Mouse (Mus musculus): ENCODE measurements around the gene Tra2a. TPM values are rescaled to one million over a fixed set of nuclear protein-coding genes. Genes with fewer than 3 reads are reported as not detected.

Tra2a gene
- total and polyA plus RNA-seq, 3 experiments = 55.4 to 120 (median 103) TPM

DNA sequence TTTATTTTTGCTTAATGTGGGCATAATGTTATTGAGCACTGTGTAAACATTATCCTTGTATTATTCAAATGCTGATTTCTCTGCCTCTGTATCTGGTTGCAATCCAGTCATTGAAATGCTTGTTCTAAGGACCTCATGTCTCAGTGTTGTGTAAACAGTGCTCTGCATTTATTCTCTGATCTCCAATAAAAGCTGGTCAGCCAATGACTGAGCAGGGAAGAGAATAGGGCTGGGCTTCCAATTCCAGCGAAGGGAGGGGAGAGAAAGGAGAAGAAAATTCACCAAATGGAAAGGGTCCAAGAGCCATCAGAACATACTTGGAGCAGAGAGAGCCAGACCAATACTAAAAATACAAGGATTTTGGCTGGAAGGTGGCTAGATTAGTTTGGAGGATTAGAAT, 17.1 kb upstream of the Tra2a start:
- in situ Hi-C loops (cut with MboI; ENCODE audit: low pct_ligation_motif_present, low pct_unique_long_range_greater_than_20kb, low sequenced_read_pairs) = no loop called here
- no peaks in the 10 kb centered on the region for H3K79me2 ChIP-seq (replicated peaks; ENCODE audit: control insufficient read depth, extremely low read depth, insufficient read depth, poor library complexity, severe bottlenecking)
- no peaks in the 10 kb centered on the region for H3K36me3 ChIP-seq (replicated peaks in 1 of 2; ENCODE audit: control insufficient read depth in 1 of 2, insufficient read depth in 1 of 2, low read length in 1 of 2)
- no peak overlapping the region for H3K4me3 ChIP-seq (replicated peaks in 1 of 3; ENCODE audit: low read depth in 2 of 3, low read length in 2 of 3, poor library complexity in 1 of 3)
- H3K27ac ChIP-seq (ENCODE audit: insufficient read depth, low read depth) = no peak overlapping the region
- no peak overlapping the region for H3K4me2 ChIP-seq (ENCODE audit: insufficient read depth, low read depth, poor library complexity, severe bottlenecking)
- no peak for DNase-seq (ENCODE audit: extremely low read depth)
- H3K4me1 ChIP-seq (ENCODE audit: control insufficient read depth in 1 of 2, insufficient read depth in 2 of 2) = 0 out of 4 replicates have a peak, but pooled peaks cover 0 to 3% of the 10 kb centered on the region in 2 experiments
- no peak overlapping the region for H3K9ac ChIP-seq (ENCODE audit: insufficient read depth, low read depth)
- dilution Hi-C loops (cut with MboI; ENCODE audit: extremely low pct_ligation_motif_present, extremely low pct_unique_long_range_greater_than_20kb, low sequenced_read_pairs) = no loop called here
- no peak for TF ChIP-seq SMC3 (IDR thresholded peaks at IDR 0.05; ENCODE audit: low read depth, low read length)
- TF ChIP-seq GABPA (IDR thresholded peaks at IDR 0.05; ENCODE audit: insufficient replicate concordance, low read depth, low read length) = no peak
- peaks cover 11% of the 10 kb centered on the region for H3K9me3 ChIP-seq (replicated peaks; ENCODE audit: low read length)
- no peaks in the 10 kb centered on the region for H3K27me3 ChIP-seq (replicated peaks)

DNA sequence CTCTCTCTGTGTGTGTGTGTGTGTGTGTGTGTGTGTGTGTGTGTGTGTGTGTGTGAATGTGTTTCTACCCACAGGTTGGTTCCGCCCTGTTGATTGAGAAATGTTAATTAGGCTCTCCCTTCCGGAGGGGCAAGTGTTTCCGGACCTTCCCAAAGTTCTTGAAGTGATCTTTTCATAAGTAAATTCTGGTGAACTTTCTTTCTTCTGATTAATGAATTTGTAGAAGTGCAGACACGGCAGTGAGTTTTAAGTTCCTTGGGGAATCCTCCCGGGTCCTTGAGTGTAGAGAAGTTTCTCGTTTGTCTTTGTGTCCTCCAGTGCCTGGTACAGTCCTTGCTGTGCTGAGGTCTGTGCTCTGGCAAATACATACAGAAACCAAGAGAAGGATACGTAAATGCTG, 11.5 kb upstream of the Tra2a start:
- dilution Hi-C loops (cut with MboI; ENCODE audit: extremely low pct_ligation_motif_present, extremely low pct_unique_long_range_greater_than_20kb, low sequenced_read_pairs) (no loop called here), in situ Hi-C loops (cut with MboI; ENCODE audit: low pct_ligation_motif_present, low pct_unique_long_range_greater_than_20kb, low sequenced_read_pairs) (no loop called here)
- Histone ChIP-seq H3K36me3 (replicated peaks in 1 of 2; ENCODE audit: control insufficient read depth in 1 of 2, insufficient read depth in 1 of 2, low read length in 1 of 2) (no peaks in the 10 kb centered on the region), H3K9me3 (replicated peaks; ENCODE audit: low read length) (peaks cover 11% of the 10 kb centered on the region), H3K4me3 (replicated peaks in 1 of 3; ENCODE audit: low read depth in 2 of 3, low read length in 2 of 3, poor library complexity in 1 of 3) (no peak overlapping the region), H3K4me1 (ENCODE audit: control insufficient read depth in 1 of 2, insufficient read depth in 2 of 2) (0 out of 4 replicates have a peak, but pooled peaks cover 0 to 3% of the 10 kb centered on the region in 2 experiments), H3K4me2 (ENCODE audit: insufficient read depth, low read depth, poor library complexity, severe bottlenecking) (no peak overlapping the region), H3K9ac (ENCODE audit: insufficient read depth, low read depth) (no peak overlapping the region), H3K79me2 (replicated peaks; ENCODE audit: control insufficient read depth, extremely low read depth, insufficient read depth, poor library complexity, severe bottlenecking) (no peaks in the 10 kb centered on the region), H3K27ac (ENCODE audit: insufficient read depth, low read depth) (no peak overlapping the region), H3K27me3 (replicated peaks) (no peaks in the 10 kb centered on the region)
- TF ChIP-seq KAT2A (IDR thresholded peaks at IDR 0.05; ENCODE audit: insufficient replicate concordance, low read length) (no peak), EP300 (IDR thresholded peaks at IDR 0.05; ENCODE audit: low read length) (no peak), CHD1 (IDR thresholded peaks at IDR 0.05; ENCODE audit: low read depth, low read length) (no peak), MEF2A (IDR thresholded peaks at IDR 0.05; ENCODE audit: borderline replicate concordance, low read depth, low read length) (no peak), ZC3H11A (IDR thresholded peaks at IDR 0.05; ENCODE audit: low read depth, low read length) (no peak), USF2 (conservative IDR thresholded peaks at IDR 0.05; ENCODE audit: low read depth, low read length) (no peak), JUN (IDR thresholded peaks at IDR 0.05; ENCODE audit: insufficient read depth, low read depth, low read length) (no peak), MAX (IDR thresholded peaks at IDR 0.05; ENCODE audit: low read length) (no peak), NRF1 (IDR thresholded peaks at IDR 0.05; ENCODE audit: low read depth, low read length) (no peak)
- no peak for DNase-seq (ENCODE audit: extremely low read depth)

DNA sequence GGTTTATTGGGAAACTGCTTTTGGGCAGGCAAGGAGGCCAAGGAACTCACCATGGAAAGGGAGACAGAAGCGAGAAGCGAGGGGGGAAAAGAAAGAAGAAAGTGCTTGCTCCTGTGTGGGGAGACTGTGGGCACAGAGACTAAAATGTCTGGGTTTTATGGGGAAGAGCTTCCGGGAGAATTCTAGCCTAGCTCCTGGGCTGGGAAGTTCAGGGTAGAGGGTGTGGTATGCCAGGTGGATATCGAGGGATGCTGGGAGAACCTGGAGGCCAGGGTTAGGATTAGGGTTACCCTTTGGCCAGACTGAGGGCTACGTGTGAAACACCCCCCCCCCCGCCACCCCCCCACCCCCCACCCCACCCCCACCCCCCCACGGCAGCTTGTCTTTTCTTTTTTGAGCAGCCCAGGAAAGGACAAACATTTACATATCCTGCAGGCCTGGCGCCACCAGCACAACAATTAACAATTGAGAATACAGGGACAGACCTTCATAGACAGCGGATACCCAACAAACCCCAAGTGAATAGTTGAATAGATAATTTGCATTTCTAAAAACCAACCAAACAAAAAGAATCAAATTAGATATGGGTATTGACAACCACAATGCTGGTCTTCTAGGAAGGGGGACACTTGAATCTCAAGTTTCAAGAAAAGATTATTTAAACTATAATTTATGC, 10.7 kb upstream of the Tra2a start:
- no peak overlapping the region for H3K4me2 ChIP-seq (ENCODE audit: insufficient read depth, low read depth, poor library complexity, severe bottlenecking)
- no peaks in the 10 kb centered on the region for H3K36me3 ChIP-seq (replicated peaks in 1 of 2; ENCODE audit: control insufficient read depth in 1 of 2, insufficient read depth in 1 of 2, low read length in 1 of 2)
- no peaks in the 10 kb centered on the region for H3K27me3 ChIP-seq (replicated peaks)
- in situ Hi-C loops (cut with MboI; ENCODE audit: low pct_ligation_motif_present, low pct_unique_long_range_greater_than_20kb, low sequenced_read_pairs) = no loop called here
- H3K9me3 ChIP-seq (replicated peaks; ENCODE audit: low read length) = peaks cover 5% of the 10 kb centered on the region
- H3K27ac ChIP-seq (ENCODE audit: insufficient read depth, low read depth) = no peak overlapping the region
- TF ChIP-seq GABPA (IDR thresholded peaks at IDR 0.05; ENCODE audit: insufficient replicate concordance, low read depth, low read length) (no peak), KAT2A (IDR thresholded peaks at IDR 0.05; ENCODE audit: insufficient replicate concordance, low read length) (no peak), POLR2AphosphoS2 (IDR thresholded peaks at IDR 0.05; ENCODE audit: low read depth, low read length) (no peak), MEF2A (IDR thresholded peaks at IDR 0.05; ENCODE audit: borderline replicate concordance, low read depth, low read length) (no peak), MAX (IDR thresholded peaks at IDR 0.05; ENCODE audit: low read length) (no peak), TBP (conservative IDR thresholded peaks at IDR 0.05; ENCODE audit: low read depth, low read length) (no peak), USF2 (conservative IDR thresholded peaks at IDR 0.05; ENCODE audit: low read depth, low read length) (no peak), ETS1 (conservative IDR thresholded peaks at IDR 0.05; ENCODE audit: low read depth, low read length) (no peak), CHD2 (IDR thresholded peaks at IDR 0.05; ENCODE audit: low read length) (no peak), JUN (IDR thresholded peaks at IDR 0.05; ENCODE audit: insufficient read depth, low read depth, low read length) (no peak), NRF1 (IDR thresholded peaks at IDR 0.05; ENCODE audit: low read depth, low read length) (no peak), ZKSCAN1 (IDR thresholded peaks at IDR 0.05; ENCODE audit: borderline replicate concordance, low read depth, low read length) (no peak), ZMIZ1 (IDR thresholded peaks at IDR 0.05; ENCODE audit: low read depth, low read length) (no peak), ZC3H11A (IDR thresholded peaks at IDR 0.05; ENCODE audit: low read depth, low read length) (no peak), MAZ (IDR thresholded peaks at IDR 0.05; ENCODE audit: low read depth, low read length) (no peak), SIN3A (IDR thresholded peaks at IDR 0.05; ENCODE audit: low read length) (no peak), CHD1 (IDR thresholded peaks at IDR 0.05; ENCODE audit: low read depth, low read length) (no peak)
- 0 out of 4 replicates have a peak, but pooled peaks cover 0 to 3% of the 10 kb centered on the region in 2 experiments for H3K4me1 ChIP-seq (ENCODE audit: control insufficient read depth in 1 of 2, insufficient read depth in 2 of 2)
- no peak overlapping the region for H3K4me3 ChIP-seq (replicated peaks in 1 of 3; ENCODE audit: low read depth in 2 of 3, low read length in 2 of 3, poor library complexity in 1 of 3)
- dilution Hi-C loops (cut with MboI; ENCODE audit: extremely low pct_ligation_motif_present, extremely low pct_unique_long_range_greater_than_20kb, low sequenced_read_pairs) = no loop called here
- H3K9ac ChIP-seq (ENCODE audit: insufficient read depth, low read depth) = no peak overlapping the region
- no peaks in the 10 kb centered on the region for H3K79me2 ChIP-seq (replicated peaks; ENCODE audit: control insufficient read depth, extremely low read depth, insufficient read depth, poor library complexity, severe bottlenecking)
- DNase-seq (ENCODE audit: extremely low read depth) = no peak
